Mouse (Mus musculus): Measurements from ENCODE around the gene Rbm14. TPM values are rescaled to one million over a fixed set of nuclear protein-coding genes. Genes with fewer than 3 reads are reported as not detected.
A peak's percentile ranks its signal among the peaks of the same experiment; 100 is the strongest.
"Not testable (repeated sequence)": the region's sequence is repeated elsewhere in the genome, so short reads cannot be mapped to it uniquely, and the experiment has no call there.

The Rbm14 gene
- total RNA-seq, 2 experiments from 2014 or later: 48.7 to 60.3 TPM

GRCm38 (mm10) chr19:4813015-4813414 is 1.6 kb upstream of the Rbm14 start:
- peak in 1 of 2 experiments; percentile 32 for DNase-seq

GRCm38 (mm10) chr19:4812334-4812949 is 1.0 kb upstream of the Rbm14 start:
- not testable (repeated sequence) for DNase-seq

- no peak for DNase-seq
Measured at GRCm38 (mm10) chr19:4811909-4812242, 442 bp upstream of the Rbm14 start.

- no peak for DNase-seq
Measured at GRCm38 (mm10) chr19:4810746-4811062, 730 bp downstream of the Rbm14 start.

DNA sequence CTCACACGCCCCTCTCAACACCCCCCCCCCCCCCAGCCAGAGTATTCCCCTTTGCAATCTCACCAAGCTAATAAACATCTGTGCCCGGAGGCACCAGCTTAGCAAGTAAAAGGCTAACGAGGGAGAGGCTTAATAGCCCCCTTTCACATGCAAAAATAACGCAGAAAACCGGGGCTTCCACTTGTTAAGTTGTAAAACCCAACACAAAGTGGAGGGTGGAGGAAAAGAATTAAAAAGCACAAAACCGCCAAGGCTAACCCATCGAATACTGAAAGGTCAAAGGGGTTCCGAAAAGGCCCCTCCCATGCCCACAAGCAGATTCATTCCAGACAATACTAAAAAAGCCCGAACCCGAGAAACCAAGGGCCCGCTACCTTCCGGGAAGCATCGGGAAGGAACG is 1.1 kb downstream of the Rbm14 start:
- DNase-seq: no peak

GRCm38 (mm10) chr19:4803283-4803682 is 8.2 kb downstream of the Rbm14 start:
- no peak for DNase-seq

- DNase-seq: no peak
Measured at GRCm38 (mm10) chr19:4802691-4803091, 8.7 kb downstream of the Rbm14 start.

DNA sequence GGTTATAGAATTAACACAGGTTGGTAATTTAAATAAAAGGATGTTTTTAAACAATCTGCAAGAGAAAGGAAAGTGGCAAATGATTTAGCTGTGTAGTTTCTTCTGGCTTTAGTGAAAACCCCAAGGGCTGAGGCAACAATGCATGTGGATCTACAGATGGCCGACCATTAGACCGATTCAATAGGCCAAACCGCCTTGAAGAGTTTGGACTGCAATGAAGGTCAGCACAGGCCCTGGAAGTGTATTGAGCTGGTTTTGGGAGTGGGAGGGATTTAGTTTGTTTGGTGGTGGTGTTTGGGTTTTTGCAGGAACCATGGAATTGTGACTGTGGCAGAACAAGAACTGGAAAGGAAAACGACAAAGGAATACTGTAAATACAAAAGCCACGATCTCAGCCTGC is 12.4 kb downstream of the Rbm14 start:
- DNase-seq: no peak

- no peak for DNase-seq
Measured at GRCm38 (mm10) chr19:4797846-4798245, 13.6 kb downstream of the Rbm14 start.

- no peak for DNase-seq
Measured at GRCm38 (mm10) chr19:4795929-4796328, 15.5 kb downstream of the Rbm14 start.

DNA sequence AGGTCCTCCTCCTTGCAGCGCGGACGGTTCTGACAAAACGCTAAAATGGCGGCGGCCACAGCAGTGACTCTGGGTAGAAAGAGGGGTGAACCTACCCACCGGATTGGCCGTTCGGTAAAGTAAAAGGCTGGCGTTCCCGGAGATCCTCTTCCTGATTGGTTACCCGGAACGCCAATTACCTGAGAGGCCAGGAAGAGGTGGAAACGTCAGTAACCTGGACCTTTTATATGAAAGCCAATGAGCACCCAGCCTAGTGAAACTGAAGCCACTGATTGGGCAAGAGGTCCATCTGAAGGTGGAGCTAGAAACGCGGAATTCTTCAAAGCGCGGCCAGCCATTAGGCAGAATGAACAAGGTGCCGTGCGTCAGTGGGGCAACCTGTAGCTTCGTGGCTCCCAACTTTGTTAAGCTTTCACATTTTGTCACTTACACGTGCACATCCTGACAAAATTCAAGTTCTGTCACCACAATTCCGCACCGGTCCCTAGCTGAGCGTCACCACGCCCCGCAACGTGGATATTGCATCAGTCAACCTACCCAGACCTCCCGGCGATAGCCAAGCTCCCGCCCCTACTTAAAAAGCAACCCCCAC is 17.5 kb downstream of the Rbm14 start, which contains the start of gene Rbm4:
Gene Rbm4, minus strand, starts transcription at position 71 of the 592 bp plus-strand sequence.
- DNase-seq: peak; percentile 95 to 97

- no peak for DNase-seq
Measured at GRCm38 (mm10) chr19:4793281-4793830, 18.1 kb downstream of the Rbm14 start.

DNA sequence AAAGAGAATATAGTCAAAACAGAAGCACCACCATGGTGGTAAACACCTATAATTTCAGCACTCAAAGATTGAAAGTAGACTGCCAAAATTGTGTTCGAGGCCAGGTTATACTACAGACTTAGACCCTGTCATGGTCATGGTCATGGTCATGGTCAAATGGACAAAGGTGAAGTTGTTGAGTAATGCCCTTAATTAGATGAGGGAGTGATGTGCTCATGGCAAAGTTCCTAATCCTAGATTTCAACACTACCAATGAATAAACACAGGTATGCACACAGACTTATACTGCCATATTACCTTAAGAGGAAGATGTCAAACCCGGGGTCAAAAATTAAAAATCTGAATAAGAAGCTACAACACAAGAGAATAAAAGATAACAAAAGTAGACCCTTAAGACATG is 25.1 kb downstream of the Rbm14 start:
- no peak for DNase-seq

- DNase-seq: no peak
Measured at GRCm38 (mm10) chr19:4785206-4785605, 26.2 kb downstream of the Rbm14 start.

DNA sequence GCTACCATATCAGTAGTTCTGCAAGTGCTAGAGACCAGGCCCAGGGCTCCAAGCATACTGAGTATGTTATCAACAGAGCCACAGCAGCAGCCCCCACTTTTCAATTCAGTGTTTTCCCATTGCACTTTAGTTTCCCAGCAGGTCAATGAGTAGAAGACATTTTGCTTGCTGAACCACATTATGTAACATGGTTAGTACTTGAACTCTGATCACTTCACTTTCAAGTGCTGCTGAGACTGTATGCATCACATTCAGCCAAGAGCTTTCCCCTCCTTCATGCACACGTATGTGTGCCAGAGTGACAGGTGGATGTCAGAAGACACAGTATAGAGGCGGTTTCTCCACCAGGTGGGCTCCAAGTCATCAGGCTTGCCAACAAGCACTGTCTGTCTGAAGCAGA is 28.5 kb downstream of the Rbm14 start:
- no peak for DNase-seq

DNA sequence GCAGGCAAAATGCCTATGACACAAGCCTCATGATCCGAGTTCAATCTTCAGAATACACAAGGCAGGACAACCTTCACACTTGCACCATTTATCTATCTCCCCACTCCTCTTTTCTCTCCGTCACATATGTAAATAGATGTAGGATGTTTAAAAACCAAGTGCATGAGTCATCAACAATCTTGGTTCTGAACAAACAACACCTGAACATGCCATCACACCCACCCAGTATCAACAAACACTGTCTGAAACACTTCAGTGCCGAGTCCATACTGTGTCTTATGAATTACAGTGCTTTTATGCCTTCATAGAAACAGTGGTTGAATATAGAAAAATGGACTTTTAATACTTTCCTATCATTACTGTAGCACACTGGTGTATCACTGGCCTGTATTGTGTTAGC is 38.6 kb downstream of the Rbm14 start:
- no peak for DNase-seq

DNA sequence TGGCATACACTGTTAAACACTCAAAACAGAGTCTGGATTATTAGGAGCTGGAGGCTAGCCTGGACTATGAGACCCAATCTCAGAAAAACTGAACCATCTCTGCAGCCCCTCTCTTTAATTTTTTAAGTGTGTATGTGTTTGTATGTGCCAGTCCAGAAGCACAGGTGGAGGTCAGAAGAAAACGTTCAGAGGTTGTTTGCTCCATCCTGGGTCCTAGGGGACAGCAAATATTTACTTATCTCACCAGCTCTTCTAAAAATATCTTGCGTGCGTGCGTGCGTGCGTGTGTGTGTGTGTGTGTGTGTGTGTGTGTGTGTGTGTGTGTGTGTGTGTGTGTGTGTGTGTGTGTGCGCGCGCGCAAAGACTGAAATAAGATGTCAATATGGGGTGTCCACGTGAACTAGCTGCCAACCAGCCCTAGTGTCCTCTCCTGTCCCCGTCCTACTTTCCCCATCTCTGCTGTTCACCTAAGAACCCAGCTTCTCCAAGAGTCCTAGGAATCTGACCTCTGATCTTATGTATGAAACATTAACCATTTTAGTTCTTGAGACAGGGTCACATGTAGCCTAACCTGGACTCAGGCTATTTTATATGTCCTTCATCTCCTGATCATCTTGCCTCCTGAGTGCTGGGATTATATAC is 43.8 kb downstream of the Rbm14 start:
- no peak for DNase-seq

- peak in 1 of 2 experiments; percentile 48 for DNase-seq
Measured at GRCm38 (mm10) chr19:4762876-4763275, 48.6 kb downstream of the Rbm14 start.

GRCm38 (mm10) chr19:4760544-4760943 is 50.9 kb downstream of the Rbm14 start:
- not testable (repeated sequence) for DNase-seq

DNA sequence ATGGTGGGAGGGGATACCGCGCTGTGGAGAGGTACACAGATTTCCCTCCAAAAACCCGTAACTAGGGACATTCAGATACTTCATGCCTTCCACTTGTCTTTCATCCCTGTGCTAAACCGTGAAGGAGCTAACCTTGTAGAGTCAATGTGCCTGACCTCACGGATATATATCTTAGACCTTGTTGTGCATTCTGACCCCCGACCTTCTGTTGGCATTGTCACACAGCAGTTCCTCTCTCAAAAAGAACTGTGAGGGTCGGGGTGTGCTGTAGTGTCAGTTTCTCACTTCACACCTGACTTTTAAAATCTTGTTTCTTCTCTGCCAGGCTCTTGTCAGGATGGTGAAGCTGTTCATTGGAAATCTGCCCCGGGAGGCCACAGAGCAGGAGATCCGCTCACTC is 54.5 kb downstream of the Rbm14 start:
- DNase-seq: no peak

DNA sequence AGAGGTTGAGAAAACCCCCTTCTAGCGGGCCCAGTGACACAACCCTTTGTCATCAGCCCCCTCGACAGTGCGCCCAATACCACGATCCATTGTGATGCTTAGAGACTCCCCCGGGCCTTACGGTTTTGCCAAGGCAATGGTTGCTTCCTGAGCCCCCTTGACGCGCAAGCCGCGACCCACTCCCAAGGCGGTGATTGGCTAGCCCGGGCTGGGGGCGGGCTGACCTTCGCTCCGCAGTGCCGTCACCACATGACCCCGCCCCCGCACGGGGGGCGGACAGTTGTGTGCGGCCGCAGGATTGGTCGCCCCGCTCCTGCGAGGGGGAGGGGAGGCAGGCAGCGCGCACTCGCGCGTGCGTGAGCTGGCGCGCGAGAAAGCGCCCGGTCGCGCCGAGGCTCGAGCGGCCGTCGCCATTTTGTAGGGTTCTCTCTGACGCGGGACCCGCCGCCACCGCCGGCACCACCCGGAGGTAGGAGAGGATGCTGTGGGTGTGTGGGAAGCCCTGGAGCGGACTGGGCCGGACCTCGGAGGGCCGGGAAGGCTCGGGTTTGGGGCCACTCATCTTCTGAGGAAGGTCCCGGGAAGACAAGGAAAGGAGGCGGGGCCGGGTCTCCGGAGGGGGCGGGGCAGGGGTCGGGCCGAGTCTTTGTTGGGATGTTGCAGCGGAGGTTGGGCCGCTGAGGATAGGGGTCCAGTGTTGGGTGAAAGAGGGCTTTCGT is 55.1 kb downstream of the Rbm14 start, which contains the start of gene Rbm4b:
Gene Rbm4b, plus strand, starts transcription at position 305 of the 719 bp plus-strand sequence.
- DNase-seq: peak; percentile 97 to 99

DNA sequence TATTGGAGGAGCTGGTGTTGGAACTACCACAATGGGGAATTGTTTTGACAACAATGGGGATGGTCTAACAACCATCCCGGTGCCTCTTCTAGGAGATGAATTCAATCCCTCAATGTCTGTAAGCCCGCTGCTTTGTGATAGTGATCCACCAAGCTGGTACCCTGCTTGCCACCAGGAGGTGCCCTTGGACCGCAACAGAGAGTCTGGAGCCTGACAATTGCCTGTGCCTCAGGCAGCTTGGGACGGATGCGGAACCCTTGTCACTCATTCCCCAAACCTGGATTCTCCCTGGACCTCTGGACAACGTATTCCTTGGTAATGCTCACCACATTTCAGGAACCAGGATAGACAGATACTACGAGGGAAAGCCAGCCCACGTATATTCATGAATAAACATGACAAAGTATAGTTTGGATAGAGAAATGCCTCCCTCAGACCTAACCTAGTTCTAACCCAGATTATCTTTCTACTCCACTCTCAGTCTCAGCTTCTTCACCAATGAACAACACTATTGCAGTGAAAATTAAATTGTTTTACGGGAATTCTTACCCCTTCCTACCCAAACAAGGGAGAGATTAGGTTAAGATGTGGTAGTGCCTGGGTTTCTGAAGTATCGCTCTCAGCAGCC is 55.8 kb downstream of the Rbm14 start:
- peak; percentile 92 to 94 for DNase-seq

Measured in adrenal gland, postnatal 36 days (tissue).